Mouse (Mus musculus) CH12.LX (cell line): ENCODE measurements around the gene Timp2. TPM values are rescaled to one million over a fixed set of nuclear protein-coding genes. Genes with fewer than 3 reads are reported as not detected.

Experiments used
- DNase-seq: peaks from one replicate; pipeline ENCODE4 v3.0.0-alpha.2; 2013; ENCODE audit errors: extremely low read depth
- H3K27ac ChIP-seq: 2 replicates; pipeline ENCODE4 v1.5.1; 2012; ENCODE audit warnings: low read depth, mild to moderate bottlenecking, control low read depth, moderate library complexity; ENCODE audit not compliant: insufficient read depth
- H3K27me3 ChIP-seq: replicated peaks from 2 replicates; pipeline ENCODE3; 2012; ENCODE audit warnings: inconsistent platforms
- H3K36me3 ChIP-seq, 2 experiments: replicated peaks in 1 of 2; 2 replicates each; pipeline versions ENCODE3 to v1.6.1; 2012; ENCODE audit warnings: inconsistent platforms in 1 of 2, low read length in 1 of 2, mild to moderate bottlenecking in 1 of 2, mixed read lengths in 1 of 2, moderate library complexity in 1 of 2; ENCODE audit not compliant: control insufficient read depth in 1 of 2, insufficient read depth in 1 of 2
- H3K4me1 ChIP-seq, 2 experiments: 2 replicates each; pipeline ENCODE4 v1.6.1; 2012; ENCODE audit warnings: inconsistent platforms in 1 of 2, moderate library complexity in 1 of 2; ENCODE audit not compliant: insufficient read depth in 2 of 2, control insufficient read depth in 1 of 2
- H3K4me2 ChIP-seq: 2 replicates; pipeline ENCODE4 v1.6.1; 2012; ENCODE audit warnings: low read depth, mild to moderate bottlenecking, control low read depth; ENCODE audit not compliant: poor library complexity, insufficient read depth, severe bottlenecking
- H3K4me3 ChIP-seq, 3 experiments: fragments of 150-350 bp in 1 of 3; sonication (generic) in 1 of 3; replicated peaks in 1 of 3; 2 replicates each; pipeline versions ENCODE3 to v1.5.1; 2011 to 2012; ENCODE audit warnings: low read depth in 2 of 3, low read length in 2 of 3, mild to moderate bottlenecking in 2 of 3, moderate library complexity in 2 of 3, control low read depth in 1 of 3, improper control_type of control experiment in 1 of 3, inconsistent platforms in 1 of 3, mixed read lengths in 1 of 3; ENCODE audit not compliant: poor library complexity in 1 of 3
- H3K79me2 ChIP-seq: replicated peaks from 2 replicates; pipeline ENCODE4 v1.6.1; 2012; ENCODE audit warnings: mild to moderate bottlenecking, moderate library complexity; ENCODE audit not compliant: control insufficient read depth, poor library complexity, insufficient read depth, severe bottlenecking; ENCODE audit errors: extremely low read depth
- H3K9ac ChIP-seq: 2 replicates; pipeline ENCODE4 v1.6.1; 2012; ENCODE audit warnings: low read depth, mild to moderate bottlenecking, control low read depth, moderate library complexity; ENCODE audit not compliant: insufficient read depth
- H3K9me3 ChIP-seq: replicated peaks from 2 replicates; pipeline ENCODE3; 2012; ENCODE audit warnings: low read length, inconsistent platforms, mixed read lengths
- BHLHE40 ChIP-seq: IDR thresholded peaks from 2 replicates; pipeline ENCODE4 v1.6.1; 2011; ENCODE audit warnings: mild to moderate bottlenecking, low read depth, low read length, improper control_type of control experiment
- CHD1 ChIP-seq: IDR thresholded peaks from 2 replicates; pipeline ENCODE4 v1.6.1; 2012; ENCODE audit warnings: low read depth, low read length, improper control_type of control experiment, inconsistent platforms
- CTCF ChIP-seq, 2 experiments: IDR thresholded peaks in 1 of 2; conservative IDR thresholded peaks in 1 of 2; 2 replicates each; pipeline ENCODE4 v1.5.1; 2011 to 2012; ENCODE audit warnings: low read depth in 2 of 2, low read length in 2 of 2, improper control_type of control experiment in 1 of 2, inconsistent platforms in 1 of 2, mild to moderate bottlenecking in 1 of 2, moderate library complexity in 1 of 2
- E2F4 ChIP-seq: IDR thresholded peaks from 2 replicates; pipeline ENCODE4 v1.6.1; 2011; ENCODE audit warnings: low read depth, low read length, improper control_type of control experiment; ENCODE audit not compliant: insufficient replicate concordance
- ELF1 ChIP-seq: IDR thresholded peaks from 2 replicates; pipeline ENCODE4 v1.6.1; 2014; ENCODE audit warnings: low read depth, mild to moderate bottlenecking, inconsistent platforms, low read length, improper control_type of control experiment
- EP300 ChIP-seq: IDR thresholded peaks from 2 replicates; pipeline ENCODE4 v1.6.1; 2011; ENCODE audit warnings: low read length, improper control_type of control experiment
- GABPA ChIP-seq: IDR thresholded peaks from 2 replicates; pipeline ENCODE4 v1.6.1; 2012; ENCODE audit warnings: low read depth, low read length, improper control_type of control experiment, inconsistent platforms; ENCODE audit not compliant: insufficient replicate concordance
- HCFC1 ChIP-seq: IDR thresholded peaks from 2 replicates; pipeline ENCODE4 v1.6.1; 2012; ENCODE audit warnings: low read depth, mild to moderate bottlenecking, inconsistent platforms, low read length, improper control_type of control experiment
- IRF4 ChIP-seq: IDR thresholded peaks from 2 replicates; pipeline ENCODE4 v1.6.1; 2014; ENCODE audit warnings: low read depth, mild to moderate bottlenecking, inconsistent platforms, low read length, improper control_type of control experiment
- JUND ChIP-seq: conservative IDR thresholded peaks from 2 replicates; pipeline ENCODE4 v1.6.1; 2011; ENCODE audit warnings: low read depth, low read length, improper control_type of control experiment
- KAT2A ChIP-seq: IDR thresholded peaks from 2 replicates; pipeline ENCODE4 v1.6.1; 2012; ENCODE audit warnings: low read length, improper control_type of control experiment, inconsistent platforms; ENCODE audit not compliant: insufficient replicate concordance
- MAX ChIP-seq: IDR thresholded peaks from 2 replicates; pipeline ENCODE4 v1.6.1; 2011; ENCODE audit warnings: low read length, improper control_type of control experiment
- MAZ ChIP-seq: IDR thresholded peaks from 2 replicates; pipeline ENCODE4 v1.6.1; 2012; ENCODE audit warnings: low read depth, mild to moderate bottlenecking, inconsistent platforms, low read length, improper control_type of control experiment, moderate library complexity
- MEF2A ChIP-seq: IDR thresholded peaks from 2 replicates; pipeline ENCODE4 v1.6.1; 2014; ENCODE audit warnings: low read depth, mild to moderate bottlenecking, inconsistent platforms, low read length, improper control_type of control experiment, borderline replicate concordance
- MYC ChIP-seq: IDR thresholded peaks from 2 replicates; pipeline ENCODE4 v1.6.1; 2011; ENCODE audit warnings: low read depth, mild to moderate bottlenecking, improper control_type of control experiment, low read length
- NELFE ChIP-seq: IDR thresholded peaks from 2 replicates; pipeline ENCODE4 v1.6.1; 2011; ENCODE audit warnings: low read depth, low read length, improper control_type of control experiment
- NRF1 ChIP-seq: IDR thresholded peaks from 2 replicates; pipeline ENCODE4 v1.6.1; 2014; ENCODE audit warnings: low read depth, mild to moderate bottlenecking, inconsistent platforms, low read length, improper control_type of control experiment, moderate library complexity
- PAX5 ChIP-seq: IDR thresholded peaks from 2 replicates; pipeline ENCODE4 v1.6.1; 2012; ENCODE audit warnings: low read length, inconsistent platforms, mixed read lengths
- POLR2A ChIP-seq: IDR thresholded peaks from 2 replicates; pipeline ENCODE4 v1.6.1; 2011; ENCODE audit warnings: low read depth, mild to moderate bottlenecking, improper control_type of control experiment, low read length
- POLR2AphosphoS2 ChIP-seq: IDR thresholded peaks from 2 replicates; pipeline ENCODE4 v1.6.1; 2011; ENCODE audit warnings: low read depth, low read length, improper control_type of control experiment
- RAD21 ChIP-seq: IDR thresholded peaks from 2 replicates; pipeline ENCODE4 v1.6.1; 2011; ENCODE audit warnings: low read depth, mild to moderate bottlenecking, low read length, improper control_type of control experiment, moderate library complexity
- RCOR1 ChIP-seq: conservative IDR thresholded peaks from 2 replicates; pipeline ENCODE4 v1.6.1; 2012; ENCODE audit warnings: low read depth, mild to moderate bottlenecking, inconsistent platforms, low read length, improper control_type of control experiment
- SIN3A ChIP-seq: IDR thresholded peaks from 2 replicates; pipeline ENCODE4 v1.6.1; 2012; ENCODE audit warnings: low read length, improper control_type of control experiment, inconsistent platforms
- SMC3 ChIP-seq: IDR thresholded peaks from 2 replicates; pipeline ENCODE4 v1.6.1; 2011; ENCODE audit warnings: low read depth, low read length, improper control_type of control experiment
- USF1 ChIP-seq: IDR thresholded peaks from 2 replicates; pipeline ENCODE4 v1.6.1; 2014; ENCODE audit warnings: low read depth, mild to moderate bottlenecking, inconsistent platforms, low read length, improper control_type of control experiment
- ZC3H11A ChIP-seq: IDR thresholded peaks from 2 replicates; pipeline ENCODE4 v1.6.1; 2012; ENCODE audit warnings: low read depth, mild to moderate bottlenecking, inconsistent platforms, low read length, improper control_type of control experiment
- ZKSCAN1 ChIP-seq: IDR thresholded peaks from 2 replicates; pipeline ENCODE4 v1.6.1; 2012; ENCODE audit warnings: low read depth, inconsistent platforms, low read length, improper control_type of control experiment, borderline replicate concordance
- ZMIZ1 ChIP-seq: IDR thresholded peaks from 2 replicates; pipeline ENCODE4 v1.6.1; 2012; ENCODE audit warnings: low read depth, mild to moderate bottlenecking, inconsistent platforms, low read length, improper control_type of control experiment
- ZNF384 ChIP-seq: IDR thresholded peaks from 2 replicates; pipeline ENCODE4 v1.6.1; 2012; ENCODE audit warnings: low read depth, low read length, improper control_type of control experiment, inconsistent platforms
- dilution Hi-C: fragments of 300-500 bp; cut with MboI; formaldehyde crosslinking; loops from 2 replicates; pipeline ENCODE4 v1.14.3; 2020; ENCODE audit warnings: low sequenced_read_pairs; ENCODE audit not compliant: extremely low pct_unique_long_range_greater_than_20kb, extremely low pct_ligation_motif_present
- in situ Hi-C: fragments of 300-500 bp; cut with MboI; formaldehyde crosslinking; loops from 3 replicates; pipeline ENCODE4 v1.14.3; 2019; ENCODE audit warnings: low sequenced_read_pairs, low pct_ligation_motif_present, low pct_unique_long_range_greater_than_20kb, mixed read lengths
- polyA plus RNA-seq: library from polyadenylated mRNA; unstranded; fragments of >175 nt; gene quantifications from 2 replicates; pipeline ENCODE4 v1.2.1, GENCODE M21; 2012; ENCODE audit warnings: low read depth; ENCODE audit not compliant: insufficient read length
- total RNA-seq, 2 experiments: library from RNA; depleted of rRNA; stranded (reverse); fragments of 300-350 nt in 1 of 2; fragments of >200 nt in 1 of 2; gene quantifications; 2 replicates each; pipeline ENCODE4 v1.2.3; 2012 to 2014

Gene Timp2
- total and polyA plus RNA-seq, 3 experiments = 0.34 TPM; not detected in 2

- Histone ChIP-seq H3K9ac (no peak overlapping the region), H3K27me3 (peaks cover 51% of the 10 kb centered on the region), H3K9me3 (peaks cover 12% of the 10 kb centered on the region), H3K27ac (no peak overlapping the region), H3K4me2 (no peak overlapping the region), H3K36me3 (peaks cover under 1 to 6% of the 10 kb centered on the region in 2 experiments), H3K79me2 (peaks cover 20% of the 10 kb centered on the region), H3K4me3 (no peak overlapping the region), H3K4me1 (peaks cover 2 to 19% of the 10 kb centered on the region in 2 experiments; a peak in 3 of 4 replicates)
- in situ Hi-C loops = no loop called here
- no peak for TF ChIP-seq NELFE
- TF ChIP-seq ZC3H11A = no peak
- TF ChIP-seq EP300 = no peak
- no peak for TF ChIP-seq BHLHE40
- TF ChIP-seq CHD1 = no peak
- TF ChIP-seq E2F4 = no peak
- TF ChIP-seq MYC = no peak
- no peak for TF ChIP-seq POLR2AphosphoS2
- TF ChIP-seq POLR2A = no peak
- no peak for TF ChIP-seq HCFC1
- no peak for TF ChIP-seq NRF1
- dilution Hi-C loops = no loop called here
- no peak for DNase-seq
Observed at GRCm38 (mm10) chr11:118292671-118293070, 62.9 kb downstream of the Timp2 start.

- Histone ChIP-seq H3K9me3 (peaks cover 11% of the 10 kb centered on the region), H3K4me1 (peaks cover 2 to 25% of the 10 kb centered on the region in 2 experiments; a peak in 3 of 4 replicates), H3K27ac (peak within 1 kb of the TSS; percentile 59), H3K4me2 (peak within 1 kb of the TSS; percentile 73), H3K9ac (peak within 1 kb of the TSS; percentile 77), H3K4me3 (peak within 1 kb of the TSS; percentile 86 to 97 (median 91)), H3K27me3 (peaks cover 29% of the 10 kb centered on the region), H3K36me3 (peaks cover 23 to 30% of the 10 kb centered on the region in 2 experiments), H3K79me2 (peaks cover 31% of the 10 kb centered on the region)
- peak; percentile 100 for DNase-seq
- dilution Hi-C loops = no loop called here
- in situ Hi-C loops = no loop called here
- TF ChIP-seq MEF2A (peak; percentile 82; the same call in 1 of the 2 replicates), MAZ (no peak), RCOR1 (no peak), MAX (peak; percentile 99), SIN3A (peak; percentile 99), KAT2A (0 out of 2 replicates have a peak, but pooled peaks have one; percentile 33), ZNF384 (no peak), EP300 (no peak), RAD21 (no peak), POLR2A (peak; percentile 98), PAX5 (no peak), CTCF (conservative IDR thresholded peaks at IDR 0.05 in 1 of 2, IDR thresholded peaks at IDR 0.05 in 1 of 2; ENCODE audit: low read depth in 2 of 2, low read length in 2 of 2) (no peak), NELFE (peak; percentile 76), ZC3H11A (no peak), IRF4 (peak; percentile 4; the same call in 1 of the 2 replicates), NRF1 (peak; percentile 92), HCFC1 (peak; percentile 86), ZKSCAN1 (no peak), GABPA (peak; percentile 72), MYC (peak; percentile 100), ELF1 (peak; percentile 95), USF1 (peak; percentile 63), ZMIZ1 (peak; percentile 73; the same call in 1 of the 2 replicates), POLR2AphosphoS2 (peak; percentile 88), JUND (peak; percentile 60; the same call in 1 of the 2 replicates), SMC3 (no peak), BHLHE40 (peak; percentile 96), CHD1 (no peak)
Observed at GRCm38 (mm10) chr11:118289999-118290889, 65.3 kb downstream of the Timp2 start, which contains the start of gene Usp36. Gene Usp36, minus strand, starts transcription at chr11:118290244.
